Mouse (Mus musculus): ENCODE results near the gene Erbb4. TPM values are rescaled to one million over a fixed set of nuclear protein-coding genes. Genes with fewer than 3 reads are reported as not detected.
"Not testable (repeated sequence)": the region's sequence is repeated elsewhere in the genome, so short reads cannot be mapped to it uniquely, and the experiment has no call there.

The Erbb4 gene
- total RNA-seq, 2 experiments from 2014 or later, result 55.2 to 59.5 TPM

- no peak for DNase-seq (ENCODE audit: low spot score in 2 of 2)
These were observed 232.9 kb downstream of the Erbb4 start for GRCm38 (mm10) chr1:68874954-68875353.

- DNase-seq (ENCODE audit: low spot score in 2 of 2), result no peak
These were observed 234.2 kb downstream of the Erbb4 start for GRCm38 (mm10) chr1:68873635-68874020.

- DNase-seq (ENCODE audit: low spot score in 2 of 2), result no peak
These were observed 234.8 kb downstream of the Erbb4 start for GRCm38 (mm10) chr1:68872976-68873634.

GRCm38 (mm10) chr1:68860341-68860740, 247.5 kb downstream of the Erbb4 start:
- no peak for DNase-seq (ENCODE audit: low spot score in 2 of 2)

- DNase-seq (ENCODE audit: low spot score in 2 of 2), result no peak
These were observed 248.4 kb downstream of the Erbb4 start for GRCm38 (mm10) chr1:68859480-68859879.

- DNase-seq (ENCODE audit: low spot score in 2 of 2), result no peak
These were observed 268.5 kb downstream of the Erbb4 start for GRCm38 (mm10) chr1:68839352-68839751.

GRCm38 (mm10) chr1:68834686-68835085, 273.2 kb downstream of the Erbb4 start:
- DNase-seq (ENCODE audit: low spot score in 2 of 2), result no peak

GRCm38 (mm10) chr1:68832101-68832500, 275.8 kb downstream of the Erbb4 start:
- no peak for DNase-seq (ENCODE audit: low spot score in 2 of 2)

- DNase-seq (ENCODE audit: low spot score in 2 of 2), result no peak
These were observed 276.3 kb downstream of the Erbb4 start for GRCm38 (mm10) chr1:68831575-68831974.

GRCm38 (mm10) chr1:68830501-68831239, 277.2 kb downstream of the Erbb4 start:
- no peak for DNase-seq (ENCODE audit: low spot score in 2 of 2)

GRCm38 (mm10) chr1:68823116-68823644, 284.7 kb downstream of the Erbb4 start:
- no peak for DNase-seq (ENCODE audit: low spot score in 2 of 2)

GRCm38 (mm10) chr1:68806711-68807110, 301.1 kb downstream of the Erbb4 start:
- no peak for DNase-seq (ENCODE audit: low spot score in 2 of 2)

GRCm38 (mm10) chr1:68787409-68788015, 320.3 kb downstream of the Erbb4 start:
- DNase-seq (ENCODE audit: low spot score in 2 of 2), result no peak

- no peak for DNase-seq (ENCODE audit: low spot score in 2 of 2)
These were observed 327.2 kb downstream of the Erbb4 start for GRCm38 (mm10) chr1:68780653-68781052.

GRCm38 (mm10) chr1:68780032-68780431, 327.8 kb downstream of the Erbb4 start:
- no peak for DNase-seq (ENCODE audit: low spot score in 2 of 2)

GRCm38 (mm10) chr1:68766095-68766494, 341.8 kb downstream of the Erbb4 start:
- not testable (repeated sequence) for DNase-seq (ENCODE audit: low spot score in 2 of 2)

- no peak for DNase-seq (ENCODE audit: low spot score in 2 of 2)
These were observed 345.4 kb downstream of the Erbb4 start for GRCm38 (mm10) chr1:68762456-68762855.

GRCm38 (mm10) chr1:68748976-68749375, 358.9 kb downstream of the Erbb4 start:
- DNase-seq (ENCODE audit: low spot score in 2 of 2), result peak in 1 of 2 experiments; percentile 12

GRCm38 (mm10) chr1:68681478-68681877, 426.4 kb downstream of the Erbb4 start:
- DNase-seq (ENCODE audit: low spot score in 2 of 2), result no peak

- DNase-seq (ENCODE audit: low spot score in 2 of 2), result no peak
These were observed 433.2 kb downstream of the Erbb4 start for GRCm38 (mm10) chr1:68674667-68675066.

- DNase-seq (ENCODE audit: low spot score in 2 of 2), result no peak
These were observed 440.8 kb downstream of the Erbb4 start for GRCm38 (mm10) chr1:68666831-68667601.

Measured in left cerebral cortex, adult 18-20 months (tissue).